Mouse (Mus musculus) cerebellum, postnatal 36 days (tissue): ENCODE results near the gene Oit3.

Source experiments
- DNase-seq, 2 experiments: peaks; one replicate each; pipeline ENCODE4 v3.0.0; 2021 to 2022; ENCODE audit warnings: mixed read lengths in 2 of 2

Gene Oit3

DNA sequence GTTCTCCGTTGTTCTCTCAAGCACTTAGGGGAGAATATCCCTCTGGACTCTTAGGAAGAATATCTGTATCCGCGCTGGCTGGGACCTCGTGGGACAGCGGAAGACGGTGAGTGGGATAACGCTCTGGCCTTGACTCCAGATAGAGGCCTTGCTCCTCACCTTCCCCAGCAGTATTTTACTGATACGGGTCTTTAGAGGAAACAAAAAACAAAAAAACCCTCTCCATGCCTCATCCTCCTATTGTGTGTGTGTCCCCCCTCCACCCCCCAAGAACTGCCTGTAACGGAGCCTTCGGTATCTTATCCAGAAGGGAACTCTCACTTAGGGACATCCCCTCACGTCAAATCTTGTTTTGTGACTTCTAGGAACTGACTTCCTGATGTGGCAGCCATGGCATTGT is at the start of gene Oit3:
Oit3 (minus strand) TSS at position 44 of the 400 bp plus-strand sequence.
- DNase-seq, result no peak

DNA sequence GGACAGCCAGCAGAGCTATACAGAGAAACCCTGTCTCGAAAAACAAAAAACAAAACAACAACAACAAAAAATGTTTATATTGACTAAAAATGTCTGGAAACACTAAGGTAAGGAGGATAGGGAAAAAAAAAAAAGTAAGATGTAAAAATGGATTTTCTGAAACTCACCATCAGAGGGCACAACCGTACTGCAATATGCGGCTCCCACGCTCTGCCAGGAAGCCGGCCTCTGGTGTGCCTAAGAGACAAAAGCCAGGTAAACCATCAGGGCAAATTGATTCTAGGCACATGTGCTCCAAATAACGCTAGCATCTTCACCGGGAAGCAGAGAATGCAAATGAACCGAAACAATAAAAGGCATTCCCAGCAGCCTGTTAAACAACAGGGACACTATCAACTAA is 49.3 kb upstream of the Oit3 start:
- peak; percentile 63 to 70 for DNase-seq

DNA sequence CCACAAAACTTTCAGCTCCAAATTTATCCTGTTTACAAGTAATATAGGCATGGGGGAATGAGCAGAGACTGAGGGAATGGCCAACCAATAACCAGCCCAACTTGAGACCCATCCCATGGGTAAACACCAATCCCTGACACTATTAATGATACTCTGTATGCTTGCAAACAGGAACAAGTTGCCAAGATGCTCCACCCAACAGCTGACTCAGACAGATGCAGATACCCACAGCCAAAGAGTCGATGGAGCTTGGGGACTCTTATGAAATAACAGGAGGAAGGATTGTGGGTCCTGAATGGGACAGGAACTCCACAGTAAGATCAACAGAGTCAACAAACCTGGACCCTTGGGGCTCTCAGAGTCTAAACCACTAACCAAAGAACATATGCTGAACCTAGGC is 47.8 kb upstream of the Oit3 start:
- DNase-seq, result no peak

DNA sequence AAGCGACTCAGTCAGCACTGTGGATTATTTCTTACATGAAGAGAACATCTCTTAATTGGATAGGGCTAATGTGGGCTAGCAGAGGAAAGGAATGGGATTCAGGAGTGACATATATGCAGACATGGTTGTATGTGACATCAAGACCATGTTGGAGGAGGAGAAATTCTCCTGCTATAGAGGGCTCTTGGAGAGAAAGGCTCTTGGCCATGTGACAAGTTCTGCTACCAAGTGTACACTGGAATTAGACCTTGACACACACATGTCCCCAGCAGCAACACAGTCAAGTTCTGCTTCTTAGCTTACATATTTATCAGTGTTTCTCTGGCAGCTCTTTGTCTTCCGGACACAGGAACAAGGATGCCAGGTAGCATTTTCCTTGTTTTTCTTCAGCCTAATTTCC is 45.8 kb upstream of the Oit3 start:
- no peak for DNase-seq

DNA sequence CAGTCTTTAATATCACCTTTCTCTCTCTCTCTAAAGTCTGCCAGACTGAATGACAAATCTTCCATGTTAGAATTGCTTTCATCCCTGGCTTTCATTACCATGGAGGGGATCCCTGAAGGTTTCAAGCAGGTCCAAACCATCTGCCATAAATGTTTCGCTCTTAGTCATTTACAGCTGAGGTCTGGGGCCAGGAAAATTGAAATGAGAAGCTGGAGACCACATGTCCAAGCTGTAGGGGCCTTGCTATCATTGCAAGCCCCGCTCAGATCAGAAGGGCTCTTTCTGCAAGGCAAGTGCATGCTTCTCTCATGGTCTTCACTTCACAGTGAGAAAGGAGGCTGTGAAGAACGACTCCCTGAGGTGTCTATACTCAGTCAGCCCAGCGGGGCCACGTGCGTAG is 42.7 kb upstream of the Oit3 start:
- DNase-seq, result no peak

DNA sequence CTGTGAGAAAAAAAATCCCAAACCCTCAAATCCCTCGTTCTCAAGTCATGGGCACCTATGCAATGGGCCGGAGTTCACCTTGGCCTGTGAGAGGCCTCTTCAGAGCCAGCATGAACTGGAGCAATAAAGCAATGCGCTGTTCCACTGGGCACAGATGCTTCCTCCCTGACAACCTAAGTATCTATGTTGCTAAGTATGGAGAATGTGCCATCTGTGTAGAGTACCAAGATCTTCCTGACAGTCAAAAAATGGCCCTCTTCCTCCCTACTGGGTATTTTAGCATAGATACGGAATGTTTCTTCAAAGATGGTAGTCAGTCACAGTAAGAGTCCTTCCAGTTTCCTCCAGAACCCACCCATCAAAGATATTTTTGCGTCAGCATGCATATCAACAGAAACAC is 39.8 kb upstream of the Oit3 start:
- no peak for DNase-seq

DNA sequence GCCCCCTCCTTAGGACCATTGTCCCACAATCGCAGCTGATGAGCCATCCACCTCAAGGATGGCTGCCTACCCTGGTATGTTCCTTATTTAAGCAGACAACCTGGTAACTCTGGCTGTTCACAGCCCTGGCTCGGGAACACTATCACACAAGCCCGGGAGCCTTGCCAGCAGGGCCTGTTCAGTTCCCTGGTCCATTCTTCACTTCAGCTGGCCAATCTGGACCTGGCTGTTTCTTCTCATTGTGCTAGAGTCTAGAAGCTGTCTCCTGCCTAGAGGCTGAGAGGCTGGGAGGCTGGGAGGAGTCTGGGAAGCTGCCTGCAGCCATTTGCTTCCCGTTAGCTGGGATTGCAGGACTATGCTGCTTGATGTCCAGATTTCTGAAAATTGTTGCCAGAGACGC is 28.9 kb upstream of the Oit3 start:
- peak; percentile 75 to 79 for DNase-seq

- DNase-seq, result no peak
Measured at GRCm38 (mm10) chr10:59467297-59467696, 25.7 kb upstream of the Oit3 start.

DNA sequence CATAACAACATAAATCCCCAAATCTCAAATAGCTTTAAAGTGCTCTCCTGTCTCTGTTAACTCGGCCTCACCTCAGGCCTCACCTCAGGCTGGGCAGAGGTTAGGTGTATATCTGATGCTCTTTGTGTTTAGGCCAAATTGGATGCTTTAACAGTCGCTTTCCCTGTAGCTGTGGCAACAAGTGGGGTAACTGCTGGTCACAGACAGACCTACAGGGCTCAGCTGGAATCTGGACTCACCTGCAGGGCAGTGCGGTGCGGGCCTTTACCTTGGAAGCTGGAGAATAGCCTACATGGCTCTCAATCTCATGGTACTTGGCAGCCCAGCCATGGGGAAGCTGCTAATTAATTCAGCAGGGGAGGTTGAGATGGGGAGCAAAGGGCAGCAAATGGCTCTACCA is 25.0 kb upstream of the Oit3 start:
- DNase-seq, result no peak

- no peak for DNase-seq
Measured at GRCm38 (mm10) chr10:59465546-59465945, 24.0 kb upstream of the Oit3 start.

DNA sequence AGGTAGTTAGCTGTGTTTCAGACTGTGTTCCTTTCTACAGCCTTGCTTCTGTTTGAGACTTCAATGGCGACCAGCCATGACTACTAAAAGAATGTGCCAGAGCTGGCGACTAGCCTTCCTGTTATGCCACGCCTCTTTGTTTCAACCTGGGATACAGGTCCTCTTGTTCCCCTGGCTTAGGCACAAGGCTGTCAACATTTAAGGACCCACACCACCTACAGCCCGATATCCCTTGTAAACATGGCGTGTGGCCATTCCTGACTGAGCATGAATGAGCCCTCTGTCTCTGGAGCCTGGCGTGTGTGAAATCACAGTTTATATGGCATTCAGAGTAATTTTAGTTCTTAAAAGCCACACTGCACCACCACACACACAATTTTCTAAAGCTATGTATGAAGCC is 20.7 kb upstream of the Oit3 start:
- no peak for DNase-seq

GRCm38 (mm10) chr10:59459767-59460166 is 18.2 kb upstream of the Oit3 start:
- peak; percentile 40 to 43 for DNase-seq

- DNase-seq, result no peak
Measured at GRCm38 (mm10) chr10:59454631-59455030, 13.1 kb upstream of the Oit3 start.

- peak in 1 of 2 experiments; percentile 29 for DNase-seq
Measured at GRCm38 (mm10) chr10:59451839-59452238, 10.3 kb upstream of the Oit3 start.

GRCm38 (mm10) chr10:59447546-59447945 is 6.0 kb upstream of the Oit3 start:
- DNase-seq, result no peak

GRCm38 (mm10) chr10:59446911-59447437 is 5.4 kb upstream of the Oit3 start:
- DNase-seq, result no peak

DNA sequence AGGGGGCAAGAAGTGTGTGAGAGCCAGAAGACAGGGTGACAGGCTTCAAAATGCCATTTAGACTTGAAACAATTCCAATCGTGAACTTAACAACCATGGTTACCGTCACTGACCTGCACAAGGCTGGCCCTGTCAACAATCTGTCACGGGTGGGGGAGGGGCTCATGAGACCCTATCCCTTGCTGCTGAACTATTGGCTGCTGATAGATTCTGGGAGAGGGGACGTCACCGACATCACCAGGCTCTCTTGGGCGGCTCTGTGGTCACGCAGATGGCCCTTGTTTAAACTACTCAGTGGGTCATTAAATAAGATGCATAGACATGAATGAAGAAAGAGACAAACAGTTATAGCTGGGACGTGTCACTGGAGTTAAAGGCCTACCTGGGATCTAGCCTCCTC is 3.1 kb upstream of the Oit3 start:
- DNase-seq, result no peak

DNA sequence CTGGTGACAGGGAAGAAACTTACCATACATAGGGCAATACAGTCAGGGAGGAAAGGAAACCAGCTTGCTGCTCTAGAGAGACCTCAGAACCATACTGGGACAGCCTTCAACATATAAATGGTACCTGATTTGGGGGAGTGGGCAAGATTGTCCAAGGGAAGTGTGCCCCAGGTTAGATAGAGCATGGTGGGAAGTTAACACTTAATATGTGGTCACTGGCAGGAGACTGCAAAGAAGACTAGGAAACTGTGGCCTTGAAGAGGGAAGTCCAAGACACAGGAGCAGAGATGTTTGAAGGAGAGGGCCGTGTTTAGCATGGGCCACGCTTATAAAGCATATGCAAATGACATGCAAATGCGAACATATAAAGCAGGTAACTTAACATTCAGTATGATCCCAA is 2.5 kb upstream of the Oit3 start:
- no peak for DNase-seq

DNA sequence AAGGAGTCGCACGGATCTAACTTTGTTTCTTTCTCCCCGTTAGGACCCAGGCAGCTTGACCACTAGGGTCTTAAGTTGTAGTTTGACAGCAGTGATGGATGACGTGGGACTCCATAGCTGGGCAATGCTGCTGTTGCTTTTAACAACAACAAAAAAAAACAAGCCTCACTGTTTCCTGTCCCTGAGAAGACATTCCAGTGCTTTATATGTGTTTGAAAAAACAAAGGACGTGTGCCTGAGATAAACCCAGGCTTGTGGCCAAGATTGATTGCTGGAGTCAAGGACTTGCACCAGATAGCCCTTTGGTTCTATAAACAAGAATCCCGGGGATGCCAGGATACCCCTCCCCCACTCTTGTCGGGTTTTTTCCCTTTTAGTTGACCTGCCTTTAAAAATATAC is 1.6 kb upstream of the Oit3 start:
- DNase-seq, result no peak

DNA sequence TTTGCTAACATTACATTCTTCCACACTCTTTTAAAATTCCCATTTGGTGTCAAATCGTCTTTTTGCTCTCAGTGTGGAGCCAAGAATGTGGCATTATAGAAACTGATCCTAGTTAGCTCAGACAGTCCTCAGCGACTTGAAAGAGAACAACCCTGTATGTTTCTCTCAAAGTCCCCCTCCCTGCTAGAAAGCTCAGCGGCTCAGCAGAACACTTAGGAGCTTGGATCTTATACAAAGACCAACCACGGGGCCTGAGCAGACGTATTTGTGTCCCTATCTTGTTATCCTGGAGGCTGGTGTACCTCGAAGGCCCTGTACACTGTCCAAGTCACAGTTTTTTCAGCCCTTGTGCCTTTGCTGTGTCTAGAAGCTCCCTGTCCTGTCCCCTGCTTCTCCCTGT is 1.4 kb downstream of the Oit3 start:
- no peak for DNase-seq

DNA sequence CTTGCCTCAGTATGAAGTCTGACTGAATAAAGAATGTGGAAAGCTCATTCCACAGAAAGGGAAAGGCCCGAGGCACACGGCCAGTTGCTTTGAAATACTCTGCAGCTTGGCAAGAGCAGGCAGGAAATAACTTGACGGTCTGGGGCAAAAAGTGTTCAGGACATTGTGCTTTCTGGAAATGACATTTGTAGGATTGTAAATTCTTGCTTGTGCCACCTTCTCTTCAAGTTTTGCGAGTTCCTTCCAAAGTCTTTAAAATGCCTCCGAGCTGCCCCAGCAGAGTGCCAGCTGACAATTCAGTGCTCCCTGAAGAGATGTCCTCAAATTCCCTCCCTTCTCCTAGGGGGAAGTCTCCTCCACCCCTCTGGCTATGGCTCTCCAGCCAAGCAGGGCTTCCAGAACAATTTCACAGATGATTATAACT is 2.1 kb downstream of the Oit3 start:
- no peak for DNase-seq

GRCm38 (mm10) chr10:59438651-59439050 is 2.9 kb downstream of the Oit3 start:
- DNase-seq, result no peak

DNA sequence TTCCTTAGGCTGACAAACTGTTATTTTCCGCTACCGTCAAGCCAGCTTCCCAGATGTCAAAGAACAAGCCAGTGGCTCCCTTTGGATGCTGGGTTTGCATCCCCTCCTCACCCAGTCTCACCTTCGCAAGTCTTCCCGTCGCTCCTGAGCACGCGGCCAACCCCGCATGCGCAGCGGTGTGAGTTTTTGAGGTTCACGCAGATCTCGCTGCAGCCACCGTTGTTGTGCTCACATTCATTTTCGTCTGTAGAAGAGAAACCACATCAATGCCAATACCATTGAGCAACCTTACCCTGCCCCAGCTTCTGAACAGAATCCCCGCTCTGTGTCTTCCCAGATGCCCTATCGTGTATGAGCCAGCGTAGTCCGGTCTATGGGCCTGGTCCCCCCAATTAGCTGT is 5.8 kb downstream of the Oit3 start:
- no peak for DNase-seq

- DNase-seq, result no peak
Measured at GRCm38 (mm10) chr10:59430701-59431218, 10.8 kb downstream of the Oit3 start.

DNA sequence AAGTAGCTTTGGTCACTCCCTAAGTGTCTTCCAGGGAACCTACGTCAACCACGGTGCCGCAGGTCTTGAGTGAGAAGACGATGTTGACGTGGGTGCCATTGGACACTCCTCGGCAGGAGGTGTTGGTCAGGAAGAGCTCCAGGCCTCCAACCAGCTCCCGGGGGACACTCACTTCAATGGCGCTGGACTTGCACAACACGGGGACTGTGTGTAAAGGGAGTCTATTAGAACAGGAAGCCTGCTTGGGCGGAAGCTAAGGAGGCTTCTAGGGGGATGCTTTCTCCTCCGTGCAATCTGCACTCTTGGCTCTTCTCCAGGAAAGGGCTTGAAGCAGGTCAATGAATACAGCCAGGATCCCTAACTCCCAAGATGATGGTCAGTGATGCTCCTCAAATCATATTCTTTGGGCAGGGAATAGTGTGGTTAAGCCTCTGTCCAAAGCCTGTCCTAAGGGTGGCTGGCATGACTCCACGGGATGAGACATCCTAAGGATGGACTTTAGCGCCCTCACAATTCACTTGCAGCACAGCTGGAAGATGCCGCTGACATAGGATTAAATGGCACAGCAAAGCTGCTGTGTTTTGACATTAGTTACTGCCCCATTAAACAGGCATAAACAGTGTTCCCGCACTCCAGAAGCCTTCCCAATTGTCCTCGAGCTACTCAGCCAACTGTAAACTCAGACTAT is 12.0 kb downstream of the Oit3 start:
- no peak for DNase-seq
